Mouse (Mus musculus): ENCODE results near the gene Olfr983.

Gene Olfr983

DNA sequence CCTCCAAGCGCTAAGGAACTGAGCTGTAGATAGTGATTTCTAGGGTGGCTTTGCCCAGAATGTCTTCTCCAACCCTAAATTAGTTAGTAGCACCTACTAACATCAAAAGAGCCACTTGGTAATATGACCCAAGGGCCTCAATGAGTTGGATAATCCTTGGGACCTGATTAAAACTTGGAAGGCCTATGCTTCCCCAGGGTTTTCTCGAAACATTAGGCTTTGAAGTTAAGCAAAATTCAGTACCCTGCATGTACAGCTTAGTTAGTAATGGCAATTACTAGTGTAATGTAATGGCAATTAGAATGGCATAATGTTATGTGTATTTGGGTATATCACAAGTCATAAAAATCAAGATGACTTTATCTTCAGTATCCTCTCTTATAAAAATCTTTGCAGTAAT is at the start of gene Olfr983:
Olfr983 (minus strand) TSS at position 101 of the 400 bp plus-strand sequence.
- no peak for DNase-seq (ENCODE audit: low spot score)

DNA sequence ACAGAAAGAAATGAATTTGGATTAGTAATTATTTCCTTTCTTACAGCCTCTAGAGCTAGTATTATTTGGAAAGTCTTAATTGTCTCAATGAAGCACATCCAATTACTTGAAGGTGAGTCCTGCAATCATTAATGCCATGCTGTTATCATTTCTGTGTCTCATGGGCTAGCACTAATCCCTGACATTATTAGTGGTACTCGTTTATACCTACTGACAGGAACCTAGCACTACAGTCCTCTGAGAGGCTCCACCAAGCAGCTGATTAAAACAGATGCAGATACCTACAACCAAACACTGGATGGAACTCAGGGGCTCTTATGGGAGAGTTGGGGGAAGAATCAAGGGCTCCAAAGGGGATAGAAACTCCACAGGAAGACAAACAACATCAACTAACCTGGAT is 48.1 kb upstream of the Olfr983 start:
- DNase-seq (ENCODE audit: low spot score), result no peak

- DNase-seq (ENCODE audit: low spot score), result no peak
These were observed 46.1 kb upstream of the Olfr983 start for GRCm38 (mm10) chr9:40139484-40139883.

GRCm38 (mm10) chr9:40136987-40137688 is 43.7 kb upstream of the Olfr983 start:
- no peak for DNase-seq (ENCODE audit: low spot score)

DNA sequence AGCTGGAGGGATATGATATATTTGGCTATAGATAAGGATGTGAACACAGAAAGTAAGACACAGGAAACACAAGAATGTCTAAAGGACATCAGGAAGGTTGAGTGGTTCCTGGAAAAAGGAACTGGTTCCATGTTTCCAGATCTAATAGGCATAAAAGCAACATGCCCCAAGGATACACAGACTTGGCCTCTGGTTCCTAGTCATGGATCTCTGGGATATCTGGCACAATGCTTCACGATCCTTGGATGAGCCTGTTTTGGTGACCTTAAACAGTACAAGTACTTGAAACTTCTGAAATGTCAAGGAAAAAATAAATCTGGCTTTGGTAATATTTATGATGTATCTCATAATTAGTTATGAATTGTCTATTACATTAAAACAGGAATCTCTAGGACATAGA is 37.2 kb upstream of the Olfr983 start:
- DNase-seq (ENCODE audit: low spot score), result no peak

DNA sequence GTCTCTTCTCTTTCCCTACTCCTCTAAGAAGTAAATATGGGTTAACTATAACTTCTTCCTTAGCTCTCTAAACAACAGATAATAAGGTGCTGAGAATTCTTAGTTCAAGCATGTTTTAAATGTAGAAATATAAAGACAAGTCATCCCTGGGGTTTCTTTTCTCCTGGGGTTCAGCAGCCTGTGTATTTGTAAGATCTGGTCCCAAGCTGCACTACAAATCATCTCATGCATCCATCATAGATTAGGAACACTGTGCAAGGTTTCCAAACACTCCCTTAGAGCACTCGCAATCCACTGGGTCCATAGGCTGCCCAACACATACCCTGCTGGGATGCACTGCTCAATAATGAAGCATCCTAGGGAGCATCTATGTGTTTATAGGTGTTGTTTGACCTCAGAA is 36.7 kb upstream of the Olfr983 start, which contains the start of gene Olfr985:
Olfr985 (minus strand) TSS at position 101 of the 400 bp plus-strand sequence.
- DNase-seq (ENCODE audit: low spot score), result no peak

GRCm38 (mm10) chr9:40117287-40117659 is 23.9 kb upstream of the Olfr983 start:
- no peak for DNase-seq (ENCODE audit: low spot score)

DNA sequence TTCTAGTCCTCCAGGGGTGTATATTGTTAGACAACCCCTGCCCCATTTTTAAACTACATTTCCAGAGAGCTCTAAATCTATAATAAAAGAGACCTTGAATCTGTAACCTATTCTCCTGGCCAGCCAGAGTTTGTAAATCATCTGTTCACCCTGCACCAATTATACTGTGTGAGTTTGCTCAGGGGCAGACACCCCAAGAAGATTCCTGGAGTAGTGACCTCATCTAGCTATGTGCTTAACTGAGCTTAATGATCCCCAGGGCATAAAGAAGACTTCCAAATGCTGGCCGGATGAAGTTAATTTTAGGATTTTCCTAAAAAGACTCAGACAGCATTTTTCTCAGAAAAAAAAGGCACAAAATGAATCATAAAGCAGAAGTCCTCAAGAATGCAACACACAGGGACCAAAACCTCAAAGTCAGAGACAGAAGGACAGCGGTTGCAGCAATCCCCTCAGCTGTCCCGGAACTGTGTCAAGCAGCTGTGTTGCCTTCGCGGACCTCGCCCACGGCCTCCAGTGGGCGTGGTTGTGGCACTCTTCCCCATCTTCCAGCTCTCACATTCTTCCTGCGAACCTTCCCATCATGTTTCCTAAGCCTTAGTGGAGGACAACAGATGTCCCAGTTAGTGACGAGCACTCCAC is 23.4 kb upstream of the Olfr983 start:
- DNase-seq (ENCODE audit: low spot score), result peak; percentile 62

DNA sequence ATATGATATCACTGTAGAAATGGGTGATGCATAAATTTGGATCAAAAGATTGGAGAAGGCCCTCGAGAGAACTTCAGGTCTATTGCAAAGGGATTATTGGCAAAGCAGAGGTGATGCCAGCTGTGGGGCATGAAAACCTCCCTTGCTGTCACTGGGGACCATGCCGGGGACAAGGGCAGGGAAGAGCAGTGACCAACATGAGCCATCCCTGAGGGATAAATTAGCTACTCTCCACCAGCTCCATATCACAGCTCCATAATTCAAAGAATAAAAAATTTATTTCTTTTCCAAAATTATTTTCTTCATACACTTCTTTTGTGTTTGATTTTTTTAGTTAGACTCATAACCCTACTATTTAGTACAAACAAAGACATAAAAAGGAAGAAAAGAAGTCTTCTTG is 20.7 kb upstream of the Olfr983 start, which contains the start of gene Olfr984:
Olfr984 (minus strand) TSS at position 101 of the 400 bp plus-strand sequence.
- no peak for DNase-seq (ENCODE audit: low spot score)

- no peak for DNase-seq (ENCODE audit: low spot score)
These were observed 1.4 kb upstream of the Olfr983 start for GRCm38 (mm10) chr9:40094769-40095168.

DNA sequence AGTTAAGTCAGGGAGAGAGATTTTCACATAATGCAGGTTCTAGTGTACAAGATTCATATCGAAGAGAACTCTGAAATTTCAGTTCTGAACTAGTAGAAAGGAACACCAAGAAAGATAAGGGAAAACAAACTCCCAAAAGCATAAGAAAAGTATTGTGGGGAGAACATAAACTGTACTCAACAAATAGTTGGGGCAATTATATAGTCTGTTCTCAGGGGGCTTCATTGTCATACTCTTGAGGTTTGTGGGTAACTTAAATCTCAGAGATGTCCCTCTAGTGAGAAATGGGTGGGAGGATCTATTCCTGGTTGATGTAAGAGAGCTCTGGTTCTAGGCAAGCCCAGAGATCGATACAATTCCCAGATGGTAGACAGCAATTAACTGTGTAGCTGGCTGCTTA is 19.9 kb downstream of the Olfr983 start, which contains the start of gene Olfr982:
Olfr982 (plus strand) TSS at position 301 of the 400 bp plus-strand sequence.
- DNase-seq (ENCODE audit: low spot score), result no peak

- DNase-seq (ENCODE audit: low spot score), result no peak
These were observed 43.3 kb downstream of the Olfr983 start for GRCm38 (mm10) chr9:40050138-40050537.
